Mouse (Mus musculus) CH12.LX (cell line): ENCODE results near the gene Zfp36l1. TPM values are rescaled to one million over a fixed set of nuclear protein-coding genes. Genes with fewer than 3 reads are reported as not detected.

ENCODE experiments used
- DNase-seq: peaks from one replicate; pipeline ENCODE4 v3.0.0-alpha.2; 2013; ENCODE audit errors: extremely low read depth
- H3K27ac ChIP-seq: 2 replicates; pipeline ENCODE4 v1.5.1; 2012; ENCODE audit warnings: low read depth, mild to moderate bottlenecking, control low read depth, moderate library complexity; ENCODE audit not compliant: insufficient read depth
- H3K27me3 ChIP-seq: replicated peaks from 2 replicates; pipeline ENCODE3; 2012; ENCODE audit warnings: inconsistent platforms
- H3K36me3 ChIP-seq, 2 experiments: replicated peaks in 1 of 2; 2 replicates each; pipeline versions ENCODE3 to v1.6.1; 2012; ENCODE audit warnings: inconsistent platforms in 1 of 2, low read length in 1 of 2, mild to moderate bottlenecking in 1 of 2, mixed read lengths in 1 of 2, moderate library complexity in 1 of 2; ENCODE audit not compliant: control insufficient read depth in 1 of 2, insufficient read depth in 1 of 2
- H3K4me1 ChIP-seq, 2 experiments: 2 replicates each; pipeline ENCODE4 v1.6.1; 2012; ENCODE audit warnings: inconsistent platforms in 1 of 2, moderate library complexity in 1 of 2; ENCODE audit not compliant: insufficient read depth in 2 of 2, control insufficient read depth in 1 of 2
- H3K4me2 ChIP-seq: 2 replicates; pipeline ENCODE4 v1.6.1; 2012; ENCODE audit warnings: low read depth, mild to moderate bottlenecking, control low read depth; ENCODE audit not compliant: poor library complexity, insufficient read depth, severe bottlenecking
- H3K4me3 ChIP-seq, 3 experiments: fragments of 150-350 bp in 1 of 3; sonication (generic) in 1 of 3; replicated peaks in 1 of 3; 2 replicates each; pipeline versions ENCODE3 to v1.5.1; 2011 to 2012; ENCODE audit warnings: low read depth in 2 of 3, low read length in 2 of 3, mild to moderate bottlenecking in 2 of 3, moderate library complexity in 2 of 3, control low read depth in 1 of 3, improper control_type of control experiment in 1 of 3, inconsistent platforms in 1 of 3, mixed read lengths in 1 of 3; ENCODE audit not compliant: poor library complexity in 1 of 3
- H3K79me2 ChIP-seq: replicated peaks from 2 replicates; pipeline ENCODE4 v1.6.1; 2012; ENCODE audit warnings: mild to moderate bottlenecking, moderate library complexity; ENCODE audit not compliant: control insufficient read depth, poor library complexity, insufficient read depth, severe bottlenecking; ENCODE audit errors: extremely low read depth
- H3K9ac ChIP-seq: 2 replicates; pipeline ENCODE4 v1.6.1; 2012; ENCODE audit warnings: low read depth, mild to moderate bottlenecking, control low read depth, moderate library complexity; ENCODE audit not compliant: insufficient read depth
- H3K9me3 ChIP-seq: replicated peaks from 2 replicates; pipeline ENCODE3; 2012; ENCODE audit warnings: low read length, inconsistent platforms, mixed read lengths
- CHD1 ChIP-seq: IDR thresholded peaks from 2 replicates; pipeline ENCODE4 v1.6.1; 2012; ENCODE audit warnings: low read depth, low read length, improper control_type of control experiment, inconsistent platforms
- CHD2 ChIP-seq: IDR thresholded peaks from 2 replicates; pipeline ENCODE4 v1.6.1; 2011; ENCODE audit warnings: low read length, improper control_type of control experiment
- ELF1 ChIP-seq: IDR thresholded peaks from 2 replicates; pipeline ENCODE4 v1.6.1; 2014; ENCODE audit warnings: low read depth, mild to moderate bottlenecking, inconsistent platforms, low read length, improper control_type of control experiment
- EP300 ChIP-seq: IDR thresholded peaks from 2 replicates; pipeline ENCODE4 v1.6.1; 2011; ENCODE audit warnings: low read length, improper control_type of control experiment
- ETS1 ChIP-seq: conservative IDR thresholded peaks from 2 replicates; pipeline ENCODE4 v1.6.1; 2012; ENCODE audit warnings: low read depth, mild to moderate bottlenecking, inconsistent platforms, low read length, improper control_type of control experiment, moderate library complexity
- GABPA ChIP-seq: IDR thresholded peaks from 2 replicates; pipeline ENCODE4 v1.6.1; 2012; ENCODE audit warnings: low read depth, low read length, improper control_type of control experiment, inconsistent platforms; ENCODE audit not compliant: insufficient replicate concordance
- IRF4 ChIP-seq: IDR thresholded peaks from 2 replicates; pipeline ENCODE4 v1.6.1; 2014; ENCODE audit warnings: low read depth, mild to moderate bottlenecking, inconsistent platforms, low read length, improper control_type of control experiment
- JUN ChIP-seq: IDR thresholded peaks from 2 replicates; pipeline ENCODE4 v1.6.1; 2011; ENCODE audit warnings: low read depth, mild to moderate bottlenecking, low read length, improper control_type of control experiment, moderate library complexity; ENCODE audit not compliant: insufficient read depth
- KAT2A ChIP-seq: IDR thresholded peaks from 2 replicates; pipeline ENCODE4 v1.6.1; 2012; ENCODE audit warnings: low read length, improper control_type of control experiment, inconsistent platforms; ENCODE audit not compliant: insufficient replicate concordance
- MAFK ChIP-seq: IDR thresholded peaks from 2 replicates; pipeline ENCODE4 v1.6.1; 2011; ENCODE audit warnings: low read length, improper control_type of control experiment; ENCODE audit not compliant: insufficient replicate concordance
- MEF2A ChIP-seq: IDR thresholded peaks from 2 replicates; pipeline ENCODE4 v1.6.1; 2014; ENCODE audit warnings: low read depth, mild to moderate bottlenecking, inconsistent platforms, low read length, improper control_type of control experiment, borderline replicate concordance
- MXI1 ChIP-seq: IDR thresholded peaks from 2 replicates; pipeline ENCODE4 v1.6.1; 2011; ENCODE audit warnings: mild to moderate bottlenecking, low read depth, low read length, improper control_type of control experiment
- MYC ChIP-seq: IDR thresholded peaks from 2 replicates; pipeline ENCODE4 v1.6.1; 2011; ENCODE audit warnings: low read depth, mild to moderate bottlenecking, improper control_type of control experiment, low read length
- NELFE ChIP-seq: IDR thresholded peaks from 2 replicates; pipeline ENCODE4 v1.6.1; 2011; ENCODE audit warnings: low read depth, low read length, improper control_type of control experiment
- POLR2A ChIP-seq: IDR thresholded peaks from 2 replicates; pipeline ENCODE4 v1.6.1; 2011; ENCODE audit warnings: low read depth, mild to moderate bottlenecking, improper control_type of control experiment, low read length
- POLR2AphosphoS2 ChIP-seq: IDR thresholded peaks from 2 replicates; pipeline ENCODE4 v1.6.1; 2011; ENCODE audit warnings: low read depth, low read length, improper control_type of control experiment
- RAD21 ChIP-seq: IDR thresholded peaks from 2 replicates; pipeline ENCODE4 v1.6.1; 2011; ENCODE audit warnings: low read depth, mild to moderate bottlenecking, low read length, improper control_type of control experiment, moderate library complexity
- SMC3 ChIP-seq: IDR thresholded peaks from 2 replicates; pipeline ENCODE4 v1.6.1; 2011; ENCODE audit warnings: low read depth, low read length, improper control_type of control experiment
- TBP ChIP-seq: conservative IDR thresholded peaks from 2 replicates; pipeline ENCODE4 v1.6.1; 2011; ENCODE audit warnings: low read depth, low read length, improper control_type of control experiment
- TCF12 ChIP-seq: IDR thresholded peaks from 2 replicates; pipeline ENCODE4 v1.6.1; 2014; ENCODE audit warnings: low read depth, mild to moderate bottlenecking, inconsistent platforms, low read length, improper control_type of control experiment
- USF1 ChIP-seq: IDR thresholded peaks from 2 replicates; pipeline ENCODE4 v1.6.1; 2014; ENCODE audit warnings: low read depth, mild to moderate bottlenecking, inconsistent platforms, low read length, improper control_type of control experiment
- USF2 ChIP-seq: conservative IDR thresholded peaks from 2 replicates; pipeline ENCODE4 v1.6.1; 2011; ENCODE audit warnings: low read depth, low read length, improper control_type of control experiment
- ZC3H11A ChIP-seq: IDR thresholded peaks from 2 replicates; pipeline ENCODE4 v1.6.1; 2012; ENCODE audit warnings: low read depth, mild to moderate bottlenecking, inconsistent platforms, low read length, improper control_type of control experiment
- ZNF384 ChIP-seq: IDR thresholded peaks from 2 replicates; pipeline ENCODE4 v1.6.1; 2012; ENCODE audit warnings: low read depth, low read length, improper control_type of control experiment, inconsistent platforms
- dilution Hi-C: fragments of 300-500 bp; cut with MboI; formaldehyde crosslinking; loops from 2 replicates; pipeline ENCODE4 v1.14.3; 2020; ENCODE audit warnings: low sequenced_read_pairs; ENCODE audit not compliant: extremely low pct_unique_long_range_greater_than_20kb, extremely low pct_ligation_motif_present
- in situ Hi-C: fragments of 300-500 bp; cut with MboI; formaldehyde crosslinking; loops from 3 replicates; pipeline ENCODE4 v1.14.3; 2019; ENCODE audit warnings: low sequenced_read_pairs, low pct_ligation_motif_present, low pct_unique_long_range_greater_than_20kb, mixed read lengths
- polyA plus RNA-seq: library from polyadenylated mRNA; unstranded; fragments of >175 nt; gene quantifications from 2 replicates; pipeline ENCODE4 v1.2.1, GENCODE M21; 2012; ENCODE audit warnings: low read depth; ENCODE audit not compliant: insufficient read length
- total RNA-seq, 2 experiments: library from RNA; depleted of rRNA; stranded (reverse); fragments of 300-350 nt in 1 of 2; fragments of >200 nt in 1 of 2; gene quantifications; 2 replicates each; pipeline ENCODE4 v1.2.3; 2012 to 2014

Zfp36l1 gene
- total and polyA plus RNA-seq, 3 experiments, result 32.7 to 192 (median 50.7) TPM

DNA sequence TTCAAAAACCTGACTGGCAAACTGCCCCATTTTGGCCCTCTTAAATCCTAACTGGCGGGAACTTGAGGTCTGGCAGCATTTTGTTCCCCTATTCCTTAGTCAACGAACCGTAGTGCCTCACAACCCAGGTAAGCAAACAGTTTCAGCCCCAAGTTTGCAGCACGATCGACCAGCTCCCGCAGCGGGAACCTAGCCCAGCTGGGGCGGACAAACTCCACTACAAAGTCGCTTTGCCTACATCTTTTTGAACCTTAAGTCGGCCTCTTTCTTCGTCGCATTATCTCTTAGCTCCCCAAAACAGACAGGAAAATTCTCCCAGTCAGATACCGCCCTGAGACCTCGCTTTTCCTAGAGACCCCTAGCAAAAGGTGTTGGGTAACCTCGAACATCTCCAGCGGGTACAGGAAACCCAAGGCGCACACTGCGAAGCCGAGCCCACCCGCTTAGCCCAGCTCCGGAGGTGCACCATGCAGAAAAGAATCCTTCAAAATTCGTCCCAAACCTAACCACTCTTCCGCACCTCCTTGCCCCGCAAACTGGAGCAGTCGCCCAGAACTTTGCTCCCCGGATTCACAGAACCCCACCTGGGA, 647 bp downstream of the Zfp36l1 start:
- Histone ChIP-seq H3K4me1 (peaks cover 2 to 16% of the 10 kb centered on the region in 2 experiments; a peak in 3 of 4 replicates), H3K4me2 (no peak overlapping the region), H3K9me3 (no peaks in the 10 kb centered on the region), H3K36me3 (peaks cover 18 to 30% of the 10 kb centered on the region in 2 experiments), H3K27ac (peak overlapping the region; percentile 80), H3K9ac (peak overlapping the region; percentile 99), H3K27me3 (no peaks in the 10 kb centered on the region), H3K4me3 (peak overlapping the region; percentile 76 to 98 (median 94)), H3K79me2 (peaks cover 48% of the 10 kb centered on the region)
- TF ChIP-seq SMC3 (no peak), IRF4 (no peak), CHD2 (no peak), MEF2A (no peak), EP300 (no peak), GABPA (no peak), ZC3H11A (no peak), USF2 (no peak), POLR2A (no peak), POLR2AphosphoS2 (no peak), ETS1 (no peak), MAFK (no peak), ELF1 (no peak), USF1 (no peak), KAT2A (no peak), NELFE (no peak), MXI1 (no peak), RAD21 (no peak)
- dilution Hi-C loops, result no loop called here
- in situ Hi-C loops, result loop anchor here (10.0 to 25.0 kb wide), 2 partner anchors 275 to 507 kb away; no protein-coding TSS in a partner anchor
- peak; percentile 33 for DNase-seq

DNA sequence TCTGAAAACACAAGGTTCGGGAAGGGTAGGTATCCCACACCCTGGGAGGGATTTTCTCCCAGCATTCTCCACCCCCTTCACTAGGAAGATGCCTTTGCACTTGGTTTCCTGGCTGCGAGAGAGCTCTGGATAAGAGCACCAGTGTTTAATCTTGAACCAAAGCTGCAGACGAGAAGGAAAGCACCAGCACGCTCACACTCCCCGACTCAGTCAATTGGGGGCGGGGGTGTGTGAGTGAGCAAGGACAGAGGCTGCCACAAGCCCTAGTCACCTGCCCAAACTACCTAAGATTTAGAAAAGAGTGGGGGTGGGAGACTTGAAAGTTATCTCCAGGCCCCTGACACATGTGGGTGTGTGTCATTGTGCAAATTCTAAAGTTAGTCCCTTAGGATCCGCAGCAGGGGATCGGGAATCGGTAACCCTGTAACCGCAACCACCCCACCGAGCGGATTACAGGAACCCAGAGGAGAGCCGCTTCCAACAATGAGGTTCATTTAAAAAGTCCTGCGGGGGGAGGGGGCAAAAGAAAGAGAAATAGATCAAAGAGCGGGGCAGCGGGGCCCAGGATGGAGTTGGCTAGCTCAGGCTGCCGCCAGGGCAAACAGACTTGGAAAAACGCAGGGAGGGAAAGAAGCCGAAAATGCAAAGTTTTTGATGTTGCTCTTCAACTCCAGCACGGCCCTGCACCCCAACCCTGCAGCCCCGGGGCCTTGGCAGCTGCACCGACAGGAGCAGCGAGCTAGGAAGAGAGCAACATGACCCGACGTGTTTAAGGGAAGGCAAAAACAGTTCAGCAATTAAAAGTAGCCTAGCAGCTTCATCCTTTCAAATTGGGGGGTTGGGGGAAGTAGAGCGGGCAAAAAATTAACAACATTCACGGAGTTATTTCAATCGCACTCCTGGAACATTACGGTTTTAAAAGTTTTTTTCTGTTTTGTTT, 1.4 kb downstream of the Zfp36l1 start:
- no peaks in the 10 kb centered on the region for H3K27me3 ChIP-seq
- H3K27ac ChIP-seq, result peak overlapping the region; percentile 80
- peak; percentile 55 for DNase-seq
- TF ChIP-seq MYC (no peak), ZNF384 (no peak), TBP (no peak), POLR2AphosphoS2 (no peak), IRF4 (no peak), POLR2A (no peak; the same call in 1 of the 2 replicates), USF2 (no peak), CHD1 (no peak), KAT2A (no peak), TCF12 (no peak), JUN (no peak)
- peak overlapping the region; percentile 99 for H3K9ac ChIP-seq
- no peaks in the 10 kb centered on the region for H3K9me3 ChIP-seq
- H3K4me2 ChIP-seq, result peak overlapping the region; percentile 89; the same call in 1 of the 2 replicates
- dilution Hi-C loops, result no loop called here
- peak overlapping the region; percentile 76 to 98 (median 94) for H3K4me3 ChIP-seq
- H3K79me2 ChIP-seq, result peaks cover 41% of the 10 kb centered on the region
- peaks cover 21 to 36% of the 10 kb centered on the region in 2 experiments for H3K36me3 ChIP-seq
- peaks cover 4 to 16% of the 10 kb centered on the region in 2 experiments; a peak in 3 of 4 replicates for H3K4me1 ChIP-seq
- in situ Hi-C loops, result loop anchor here (10.0 to 25.0 kb wide), 2 partner anchors 274 to 507 kb away; no protein-coding TSS in a partner anchor
